Mouse (Mus musculus) limb, embryonic 13.5 days (tissue): ENCODE data around the gene Bcam. TPM values are rescaled to one million over a fixed set of nuclear protein-coding genes. Genes with fewer than 3 reads are reported as not detected.

Experiments
- ATAC-seq: fragments of 200-750 bp; cut with Nextera tagmentation; 2 replicates; pipeline ENCODE4 v1.8.0; 2017; ENCODE audit warnings: low read depth, moderate number of reproducible peaks, moderate TSS enrichment; ENCODE audit not compliant: low FRiP score
- H3K27ac ChIP-seq: fragments of 300-500 bp; sonication (generic); 2 replicates; pipeline ENCODE4 v1.5.1; 2015; ENCODE audit warnings: inconsistent platforms, mild to moderate bottlenecking, moderate library complexity
- H3K27me3 ChIP-seq: fragments of 300-500 bp; sonication (generic); 2 replicates; pipeline ENCODE4 v1.6.1; 2015; ENCODE audit warnings: mild to moderate bottlenecking, inconsistent platforms
- H3K36me3 ChIP-seq: fragments of 300-500 bp; sonication (generic); 2 replicates; pipeline ENCODE4 v1.6.1; 2015; ENCODE audit warnings: inconsistent platforms, mild to moderate bottlenecking, moderate library complexity
- H3K4me1 ChIP-seq: fragments of 300-500 bp; sonication (generic); 2 replicates; pipeline ENCODE4 v1.6.1; 2015; ENCODE audit warnings: inconsistent platforms
- H3K4me2 ChIP-seq: fragments of 300-500 bp; sonication (generic); replicated peaks from 2 replicates; pipeline ENCODE4 v1.6.1; 2015; ENCODE audit warnings: inconsistent platforms, mild to moderate bottlenecking, moderate library complexity
- H3K4me3 ChIP-seq: fragments of 300-500 bp; sonication (generic); 2 replicates; pipeline ENCODE4 v1.5.1; 2015; ENCODE audit warnings: moderate library complexity, mild to moderate bottlenecking, inconsistent platforms
- H3K9ac ChIP-seq: fragments of 300-500 bp; sonication (generic); 2 replicates; pipeline ENCODE4 v1.6.1; 2015; ENCODE audit warnings: mild to moderate bottlenecking, inconsistent platforms
- H3K9me3 ChIP-seq: fragments of 300-500 bp; sonication (generic); 2 replicates; pipeline ENCODE4 v1.6.1; 2016; ENCODE audit warnings: inconsistent platforms
- WGBS: fragments of 180-500 bp; shearing (Covaris S2); methylation state at CpG from one replicate; pipeline ENCODE4 v1.1.7; 2015; 5-methylcytosine and 5-hydroxymethylcytosine counted together
- polyA plus RNA-seq: library from polyadenylated mRNA; unstranded; fragments of >200 nt; fragmentation: Nextera tagmentation; extraction: Ambion mirVana; gene quantifications from 2 replicates; pipeline ENCODE4 v1.2.1, GENCODE M21; 2015

Bcam gene
- polyA plus RNA-seq, 1 experiment from 2014 or later, result 72.7 TPM

DNA sequence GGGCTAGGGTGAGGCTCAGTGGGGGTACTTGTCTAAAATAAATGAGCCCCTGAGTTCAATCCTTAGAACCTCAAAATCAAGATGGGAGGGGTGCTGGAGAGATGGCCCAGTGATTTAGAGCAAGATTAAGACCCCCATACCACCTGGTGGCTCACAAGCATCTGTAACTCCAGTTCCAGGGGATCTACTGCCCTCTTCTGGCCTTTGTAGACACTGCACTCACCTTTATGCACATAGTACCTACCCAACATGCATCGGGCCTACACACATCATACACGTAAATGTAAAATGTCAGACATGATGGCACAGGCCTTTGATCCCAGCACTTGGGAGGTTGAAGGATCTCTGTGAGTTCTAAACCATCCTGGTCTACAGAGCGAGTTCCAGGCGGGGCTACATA, 11.8 kb upstream of the Bcam start:
- H3K9me3 ChIP-seq, result no peaks in the 10 kb centered on the region
- 90% methylated on average over 4 of the region's 4 CpGs for WGBS
- no peak for ATAC-seq
- H3K4me1 ChIP-seq, result no peaks in the 10 kb centered on the region
- H3K9ac ChIP-seq, result no peak overlapping the region
- H3K27ac ChIP-seq, result no peak overlapping the region
- H3K27me3 ChIP-seq, result no peaks in the 10 kb centered on the region
- no peak overlapping the region for H3K4me3 ChIP-seq
- no peak overlapping the region for H3K4me2 ChIP-seq
- no peaks in the 10 kb centered on the region for H3K36me3 ChIP-seq

DNA sequence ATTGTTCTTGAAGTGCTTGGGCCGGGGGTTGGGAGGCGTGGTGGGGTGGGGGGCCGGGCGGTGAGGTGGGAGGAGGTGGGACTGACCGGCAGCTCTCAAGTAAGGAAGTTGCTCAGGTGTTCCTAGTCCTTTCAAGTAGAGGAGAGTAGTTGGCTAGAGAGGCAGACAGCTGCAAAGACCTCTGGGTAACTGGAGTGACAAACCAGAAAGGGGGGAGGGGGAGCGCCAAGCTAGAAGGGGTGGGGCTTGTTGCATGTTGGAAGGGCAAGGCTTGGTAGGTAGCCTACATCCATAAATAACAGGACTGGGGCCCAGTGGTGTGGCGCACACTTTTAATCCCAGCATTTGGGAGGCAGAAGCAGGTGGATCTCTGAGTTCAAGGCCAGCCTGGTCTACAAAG, 10.9 kb upstream of the Bcam start:
- no peaks in the 10 kb centered on the region for H3K36me3 ChIP-seq
- H3K27me3 ChIP-seq, result no peaks in the 10 kb centered on the region
- no peak overlapping the region for H3K9ac ChIP-seq
- no peaks in the 10 kb centered on the region for H3K9me3 ChIP-seq
- no peaks in the 10 kb centered on the region for H3K4me1 ChIP-seq
- H3K4me3 ChIP-seq, result no peak overlapping the region
- 86% methylated on average over 7 of the region's 7 CpGs for WGBS
- no peak for ATAC-seq
- H3K27ac ChIP-seq, result no peak overlapping the region
- no peak overlapping the region for H3K4me2 ChIP-seq

DNA sequence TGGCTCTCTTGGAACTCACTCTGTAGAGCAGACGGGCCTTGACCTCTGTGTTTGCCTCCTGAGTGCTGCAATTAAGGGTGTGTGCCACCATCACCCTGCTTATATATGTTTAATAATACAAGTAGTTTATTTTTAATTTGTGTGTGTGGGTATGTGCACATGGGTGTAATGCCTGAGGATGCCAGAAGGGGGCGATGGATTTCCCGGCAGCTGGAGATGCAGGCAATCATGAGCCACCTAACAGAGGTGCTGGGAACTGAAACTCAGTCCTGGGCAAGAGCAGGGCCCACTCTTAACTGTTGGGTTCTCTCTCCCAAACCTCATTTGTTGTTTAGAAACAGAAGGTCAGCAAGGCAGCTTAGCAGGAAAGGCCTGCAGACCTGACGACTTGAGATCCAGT, 9.1 kb upstream of the Bcam start:
- Histone ChIP-seq H3K4me2 (no peak overlapping the region), H3K4me3 (no peak overlapping the region), H3K9me3 (no peaks in the 10 kb centered on the region), H3K36me3 (no peaks in the 10 kb centered on the region), H3K4me1 (no peaks in the 10 kb centered on the region), H3K27me3 (no peaks in the 10 kb centered on the region), H3K27ac (no peak overlapping the region), H3K9ac (no peak overlapping the region)
- 78% methylated on average over 4 of the region's 4 CpGs for WGBS
- ATAC-seq, result no peak

DNA sequence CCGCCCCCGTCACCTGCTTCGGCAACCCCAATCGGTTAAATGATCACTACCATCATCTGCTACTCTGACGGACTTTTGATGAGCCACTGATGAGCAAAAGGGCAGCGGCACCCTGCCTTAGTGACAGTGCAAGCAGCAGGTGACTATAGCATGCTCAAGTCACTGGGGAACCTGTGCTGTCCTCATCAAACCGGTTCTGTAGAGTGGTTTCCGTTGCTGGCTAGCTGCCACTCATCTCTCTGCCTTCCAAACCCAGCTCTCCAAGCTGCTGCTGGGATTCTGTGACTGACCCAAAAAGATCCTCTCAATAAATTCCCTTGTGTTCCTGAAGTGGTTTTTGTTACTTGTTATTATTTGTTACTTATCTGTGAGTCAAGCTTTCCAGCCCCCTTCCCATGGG, 7.8 kb upstream of the Bcam start:
- no peaks in the 10 kb centered on the region for H3K36me3 ChIP-seq
- H3K4me3 ChIP-seq, result no peak overlapping the region

DNA sequence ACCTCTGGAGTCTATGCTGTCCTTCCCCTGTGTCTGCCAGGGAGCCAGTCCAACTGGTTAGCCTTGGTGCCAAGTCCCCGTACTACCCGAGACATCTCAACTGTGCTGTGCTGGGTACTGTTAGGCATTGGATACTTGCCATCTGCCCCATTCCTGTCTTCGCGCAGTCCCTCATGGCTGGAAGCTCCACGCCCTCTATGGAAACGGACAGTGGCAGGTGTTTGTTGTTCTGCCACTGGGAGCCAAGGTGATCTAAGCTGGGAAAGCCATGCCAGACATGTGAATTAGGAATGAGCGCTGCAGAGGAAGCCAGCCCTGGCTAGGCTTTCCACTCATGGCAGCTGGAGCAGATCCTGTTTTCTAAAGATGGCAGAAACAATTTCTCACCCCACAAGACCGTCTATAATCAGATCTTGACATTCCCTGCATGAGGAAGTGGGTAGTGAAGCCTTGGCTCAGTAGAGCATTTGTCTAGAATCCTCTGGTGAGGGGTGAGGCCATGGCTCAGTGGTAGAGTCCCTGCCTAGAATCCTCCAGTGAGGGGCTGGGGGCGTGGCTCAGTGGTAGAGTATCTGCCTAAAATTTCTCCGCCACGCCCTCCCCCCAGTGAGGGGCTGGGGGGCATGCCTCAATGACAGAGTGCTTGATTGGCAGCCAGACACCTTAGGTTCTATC, 6.4 kb upstream of the Bcam start:
- no peak overlapping the region for H3K4me3 ChIP-seq
- no peaks in the 10 kb centered on the region for H3K4me1 ChIP-seq
- H3K36me3 ChIP-seq, result no peaks in the 10 kb centered on the region
- 86% methylated on average over 11 of the region's 11 CpGs for WGBS
- no peaks in the 10 kb centered on the region for H3K9me3 ChIP-seq
- peak; percentile 76 for ATAC-seq
- H3K9ac ChIP-seq, result no peak overlapping the region
- H3K4me2 ChIP-seq, result no peak overlapping the region
- no peaks in the 10 kb centered on the region for H3K27me3 ChIP-seq
- H3K27ac ChIP-seq, result no peak overlapping the region

More for the DNA sequence above, 7.8 kb upstream of the Bcam start:
- ATAC-seq, result no peak
- no peak overlapping the region for H3K4me2 ChIP-seq
- H3K27ac ChIP-seq, result no peak overlapping the region
- no peaks in the 10 kb centered on the region for H3K4me1 ChIP-seq
- no peaks in the 10 kb centered on the region for H3K9me3 ChIP-seq
- H3K27me3 ChIP-seq, result no peaks in the 10 kb centered on the region
- WGBS, result 78% methylated on average over 8 of the region's 8 CpGs
- H3K9ac ChIP-seq, result no peak overlapping the region

DNA sequence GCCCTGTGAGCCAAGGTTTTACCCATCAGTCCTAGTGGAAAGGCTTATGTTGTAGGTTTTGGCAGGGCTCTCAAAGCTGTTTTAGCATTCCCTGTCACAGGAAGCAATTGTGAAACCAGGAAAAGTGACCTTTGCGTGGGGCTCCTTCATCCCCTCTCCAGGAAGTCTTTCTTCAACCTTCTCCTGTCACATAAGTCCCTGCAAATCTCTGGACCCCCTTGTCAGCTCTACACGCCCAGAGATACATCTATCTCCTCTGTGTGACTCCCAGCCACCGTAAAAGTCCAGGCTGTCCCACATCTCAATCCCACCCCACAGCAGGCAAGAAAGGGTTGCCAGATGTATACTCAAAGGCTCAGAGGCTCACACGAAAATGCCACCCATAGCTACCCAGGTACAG, 866 bp upstream of the Bcam start:
- ATAC-seq, result no peak
- 0 out of 2 replicates have a peak, but pooled peaks cover 14% of the 10 kb centered on the region for H3K27me3 ChIP-seq
- H3K4me2 ChIP-seq, result peak overlapping the region; percentile 88
- H3K4me1 ChIP-seq, result peaks cover 33% of the 10 kb centered on the region
- peak overlapping the region; percentile 56; the same call in 1 of the 2 replicates for H3K4me3 ChIP-seq
- 57% methylated on average over 4 of the region's 4 CpGs for WGBS
- H3K9me3 ChIP-seq, result no peaks in the 10 kb centered on the region
- no peak overlapping the region; the same call in 1 of the 2 replicates for H3K27ac ChIP-seq
- no peak overlapping the region for H3K9ac ChIP-seq
- H3K36me3 ChIP-seq, result 0 out of 2 replicates have a peak, but pooled peaks cover under 1% of the 10 kb centered on the region

DNA sequence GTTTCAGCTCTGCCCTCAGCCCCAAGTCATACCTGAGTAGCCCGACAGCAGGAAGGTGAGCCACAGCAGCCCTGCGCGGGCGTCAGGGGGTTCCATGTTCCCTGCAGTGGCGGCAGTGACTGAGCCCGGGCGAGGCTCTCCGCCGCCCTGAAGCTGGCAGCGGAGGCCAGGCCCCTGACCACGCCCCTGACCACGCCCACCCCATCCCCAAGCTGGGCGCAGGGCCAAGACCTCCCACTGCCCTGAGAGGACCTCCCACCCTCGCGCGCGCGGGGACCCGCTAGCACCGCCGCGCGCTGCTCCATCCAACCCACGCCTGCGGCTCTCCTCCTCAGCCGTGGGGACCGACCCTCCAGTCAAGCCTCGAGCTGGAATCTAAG, 451 bp downstream of the Bcam start:
- WGBS, result under 1% methylated on average over 28 of the region's 28 CpGs
- Histone ChIP-seq H3K4me2 (peak overlapping the region; percentile 88), H3K27ac (peak overlapping the region; percentile 56; the same call in 1 of the 2 replicates), H3K36me3 (peaks cover 7% of the 10 kb centered on the region), H3K4me1 (peaks cover 33% of the 10 kb centered on the region), H3K9ac (peak overlapping the region; percentile 73), H3K4me3 (peak overlapping the region; percentile 56), H3K27me3 (0 out of 2 replicates have a peak, but pooled peaks cover 14% of the 10 kb centered on the region), H3K9me3 (no peaks in the 10 kb centered on the region)
- ATAC-seq, result peak; percentile 83

DNA sequence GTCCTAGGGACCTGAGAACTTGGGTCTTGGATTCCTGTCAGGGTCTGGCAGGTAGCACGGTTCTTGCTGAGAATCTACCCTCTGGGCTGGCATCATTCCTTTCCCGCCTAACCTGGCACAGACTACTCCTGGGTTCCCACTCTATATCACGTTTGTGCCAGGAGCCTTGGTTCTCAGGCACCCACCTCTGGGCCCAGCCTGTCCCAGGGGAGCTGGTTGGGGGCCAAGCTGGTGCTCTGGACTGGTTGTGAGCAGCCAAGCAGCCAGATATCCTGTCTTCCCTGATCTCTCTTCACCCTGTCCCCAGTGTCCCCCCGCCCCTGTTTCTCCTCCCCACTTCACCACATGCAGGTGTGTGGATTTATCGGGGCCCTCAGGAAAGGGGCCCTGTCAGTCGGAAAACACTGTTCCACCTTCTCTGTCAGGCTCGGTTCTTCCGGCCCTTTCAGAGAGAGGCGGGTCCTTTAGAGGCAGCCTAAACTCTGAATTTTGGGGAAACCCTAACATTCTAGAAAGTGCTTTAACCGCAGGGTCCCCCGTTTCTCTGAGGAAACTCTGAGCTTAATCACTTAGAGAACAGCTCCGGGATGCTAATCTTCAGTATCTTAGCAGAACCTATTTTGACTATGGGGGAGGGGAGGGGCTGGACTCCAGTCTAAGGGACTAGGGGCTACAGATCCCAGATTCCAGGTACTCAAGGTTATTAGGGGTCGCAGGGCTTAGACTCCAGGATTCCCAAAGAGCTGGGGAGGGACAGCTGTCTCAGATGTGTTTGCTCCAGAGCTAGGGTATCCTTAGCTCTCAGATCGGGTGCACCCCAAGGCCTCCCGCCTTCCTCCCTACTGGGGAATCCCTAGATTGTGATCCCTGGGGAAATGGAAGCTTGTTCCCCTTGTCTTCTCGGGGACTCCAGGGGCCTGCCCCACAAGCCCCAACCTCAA, 1.1 kb downstream of the Bcam start:
- Histone ChIP-seq H3K9ac (peak overlapping the region; percentile 73), H3K4me3 (peak overlapping the region; percentile 56), H3K4me2 (peak overlapping the region; percentile 88), H3K27ac (peak overlapping the region; percentile 56; the same call in 1 of the 2 replicates), H3K27me3 (0 out of 2 replicates have a peak, but pooled peaks cover 14% of the 10 kb centered on the region), H3K4me1 (peaks cover 33% of the 10 kb centered on the region), H3K36me3 (peaks cover 12% of the 10 kb centered on the region), H3K9me3 (no peaks in the 10 kb centered on the region)
- peak; percentile 20 for ATAC-seq
- 7% methylated on average over 16 of the region's 16 CpGs for WGBS

DNA sequence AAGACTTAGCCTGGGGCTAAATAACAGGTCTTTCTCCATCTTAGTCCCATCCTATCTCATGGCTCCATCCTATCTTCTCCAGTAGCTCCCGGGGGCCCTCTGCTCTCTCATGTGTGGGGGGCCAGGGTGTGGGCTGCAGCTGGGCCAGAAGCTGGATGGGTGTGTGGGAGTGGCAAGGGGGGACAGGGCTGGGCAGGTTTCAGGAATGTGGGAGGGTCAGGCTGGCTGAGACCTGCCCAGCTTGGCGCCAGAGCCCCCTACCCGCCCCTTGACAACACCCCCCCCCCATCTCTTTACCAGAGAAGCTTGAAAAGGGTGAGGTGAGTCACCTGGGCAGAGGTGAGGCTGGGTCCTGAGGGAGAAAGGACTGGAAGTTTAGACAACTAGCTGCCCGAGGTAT, 1.8 kb downstream of the Bcam start:
- Histone ChIP-seq H3K4me1 (peaks cover 33% of the 10 kb centered on the region), H3K36me3 (peaks cover 19% of the 10 kb centered on the region), H3K4me2 (peak overlapping the region; percentile 88), H3K9ac (peak overlapping the region; percentile 73), H3K9me3 (no peaks in the 10 kb centered on the region), H3K27me3 (0 out of 2 replicates have a peak, but pooled peaks cover 14% of the 10 kb centered on the region), H3K4me3 (peak overlapping the region; percentile 56), H3K27ac (peak overlapping the region; percentile 22; the same call in 1 of the 2 replicates)
- 0 out of 2 replicates have a peak, but pooled peaks have one; percentile 14 for ATAC-seq
- WGBS, result 24% methylated on average over 4 of the region's 4 CpGs

DNA sequence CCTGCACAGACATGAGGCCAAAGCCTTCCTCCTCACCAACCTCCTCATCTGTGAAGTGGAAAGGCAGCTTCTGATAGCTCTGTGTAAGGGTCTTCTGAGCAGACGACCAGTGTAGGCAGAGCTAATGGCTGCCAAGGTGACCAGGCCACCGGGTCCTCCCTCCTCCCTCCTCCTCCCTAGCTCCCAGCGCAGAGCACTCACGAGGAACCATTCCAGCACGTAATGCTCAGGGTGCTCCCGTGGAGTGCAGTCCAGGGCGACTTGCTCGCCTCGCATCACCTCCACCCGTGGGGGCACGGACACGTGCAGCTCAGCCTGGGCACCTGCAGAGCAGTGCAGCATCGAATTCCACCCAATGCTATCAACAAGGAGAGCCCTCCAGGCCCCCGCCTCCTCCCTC, 2.6 kb downstream of the Bcam start:
- H3K36me3 ChIP-seq, result peaks cover 27% of the 10 kb centered on the region
- H3K4me2 ChIP-seq, result peak overlapping the region; percentile 88
- H3K4me1 ChIP-seq, result peaks cover 33% of the 10 kb centered on the region
- 0 out of 2 replicates have a peak, but pooled peaks cover 14% of the 10 kb centered on the region for H3K27me3 ChIP-seq
- H3K9me3 ChIP-seq, result no peaks in the 10 kb centered on the region
- H3K9ac ChIP-seq, result 0 out of 2 replicates have a peak overlapping the region, but pooled peaks have one; percentile 53
- no peak for ATAC-seq
- H3K4me3 ChIP-seq, result peak overlapping the region; percentile 56
- 68% methylated on average over 14 of the region's 14 CpGs for WGBS
- H3K27ac ChIP-seq, result no peak overlapping the region

DNA sequence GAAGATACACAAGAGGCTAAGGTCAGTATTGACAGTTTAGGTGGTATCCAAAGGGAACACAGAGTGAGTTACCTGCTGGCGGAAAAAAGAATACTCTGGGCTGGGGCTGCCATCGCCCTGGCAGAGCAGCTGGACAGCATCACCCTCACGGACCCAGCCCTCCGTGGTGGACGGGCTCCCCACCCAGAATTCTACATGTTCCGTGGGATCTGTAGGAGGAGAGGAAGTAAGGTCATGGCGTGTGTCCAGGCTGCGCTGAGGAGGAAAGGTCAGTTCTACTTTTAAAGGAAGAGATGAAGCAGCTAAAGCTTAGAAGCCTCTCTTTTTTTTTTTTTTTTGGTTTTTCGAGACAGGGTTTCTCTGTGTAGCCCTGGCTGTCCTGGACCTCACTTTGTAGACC, 6.2 kb downstream of the Bcam start:
- H3K27ac ChIP-seq, result no peak overlapping the region
- peaks cover 49% of the 10 kb centered on the region for H3K36me3 ChIP-seq
- 0 out of 2 replicates have a peak, but pooled peaks cover 8% of the 10 kb centered on the region for H3K27me3 ChIP-seq
- WGBS, result 92% methylated on average over 9 of the region's 9 CpGs
- no peaks in the 10 kb centered on the region for H3K9me3 ChIP-seq
- H3K4me2 ChIP-seq, result no peak overlapping the region
- no peak overlapping the region for H3K9ac ChIP-seq
- H3K4me1 ChIP-seq, result peaks cover 12% of the 10 kb centered on the region
- ATAC-seq, result no peak
- no peak overlapping the region for H3K4me3 ChIP-seq
